Mouse (Mus musculus): ENCODE measurements at regions not wholly inside any gene's neighbourhood (a gene's known extent, or its start where the extent isn't known, plus 50 kb on each side); places are given as distances from the start of the nearest gene placed in this dataset.

- DNase-seq (ENCODE audit: low spot score in 2 of 2): peak in 1 of 2 experiments; percentile 69
Measured at GRCm38 (mm10) chr7:54734039-54734438, 101.3 kb upstream of the Luzp2 start.

GRCm38 (mm10) chr7:54734861-54735260 is 100.4 kb upstream of the Luzp2 start:
- peak in 1 of 2 experiments; percentile 3 for DNase-seq (ENCODE audit: low spot score in 2 of 2)

DNA sequence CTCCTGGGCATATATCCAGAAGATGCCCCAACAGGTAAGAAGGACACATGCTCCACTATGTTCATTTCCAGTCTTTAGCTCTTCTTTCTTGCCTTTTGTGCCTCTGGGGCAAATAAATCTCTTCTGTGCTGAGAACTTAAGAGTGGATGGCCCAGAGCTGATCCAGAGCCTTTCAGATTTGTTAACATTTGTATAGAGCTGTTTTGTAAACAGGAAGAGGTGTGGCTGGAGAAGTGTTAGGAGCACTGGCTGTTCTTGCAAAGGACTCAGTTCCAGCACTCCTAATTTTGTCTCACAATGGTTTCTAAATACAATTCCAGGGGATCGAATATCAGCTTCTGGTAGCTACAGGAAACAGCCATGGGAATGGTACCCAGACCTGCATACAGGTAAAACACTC is 68.0 kb upstream of the Luzp2 start:
- DNase-seq (ENCODE audit: low spot score in 2 of 2): no peak

- DNase-seq (ENCODE audit: low spot score in 2 of 2): no peak
Measured at GRCm38 (mm10) chr7:54768683-54769082, 66.6 kb upstream of the Luzp2 start.

- peak in 1 of 2 experiments; percentile 5 for DNase-seq (ENCODE audit: low spot score in 2 of 2)
Measured at GRCm38 (mm10) chr7:54781939-54782520, 53.3 kb upstream of the Luzp2 start.

- DNase-seq (ENCODE audit: low spot score in 2 of 2): no peak
Measured at GRCm38 (mm10) chr7:54782604-54783003, 52.7 kb upstream of the Luzp2 start.

DNA sequence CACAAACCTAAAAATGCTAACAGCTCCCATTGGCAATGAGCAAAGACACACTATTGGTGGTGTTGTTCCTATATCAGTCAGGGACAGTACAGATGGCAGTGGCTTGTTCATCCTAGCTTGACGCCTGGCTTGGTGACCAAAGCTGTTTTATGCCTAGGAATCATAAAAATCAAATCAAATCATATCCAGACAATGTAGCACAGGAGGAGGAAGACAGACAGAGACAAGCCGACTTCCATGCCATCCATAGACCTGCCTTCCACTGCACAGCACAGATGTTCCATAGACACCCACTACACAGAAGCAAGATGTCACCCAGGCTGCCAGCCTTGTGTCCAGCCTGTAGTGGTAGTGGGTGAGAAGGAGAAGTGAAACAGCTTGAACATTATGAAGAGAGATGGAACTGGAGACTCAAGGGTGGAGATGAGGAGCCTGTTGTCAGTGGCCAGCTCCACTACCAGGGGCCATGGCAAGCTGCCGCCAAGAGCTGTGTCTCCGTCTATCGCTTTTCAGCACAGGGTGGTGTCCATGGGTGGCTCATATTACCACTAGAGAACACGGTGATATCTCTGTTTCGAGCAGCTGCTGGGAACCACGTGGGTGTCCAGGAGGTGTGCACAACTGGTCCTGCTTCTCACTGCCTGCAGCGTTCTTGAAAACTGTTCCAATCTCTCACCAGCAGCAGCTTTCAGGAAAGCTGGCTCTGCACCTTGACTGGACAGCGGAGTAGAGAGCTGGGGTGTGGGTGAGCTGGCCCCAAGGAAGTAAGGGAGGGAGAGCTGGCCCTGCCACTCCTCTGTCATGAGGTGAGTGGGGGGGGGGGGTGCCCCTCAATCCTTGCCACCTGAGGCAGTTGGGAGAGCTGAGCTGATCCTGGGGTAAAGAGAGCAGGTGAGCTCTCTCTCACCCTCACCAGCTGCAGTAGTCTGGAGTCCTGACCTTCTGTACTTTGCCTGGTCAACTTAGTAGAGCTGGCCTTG is 51.5 kb upstream of the Luzp2 start:
- DNase-seq (ENCODE audit: low spot score in 2 of 2): no peak

All from left cerebral cortex, adult 9 months (tissue).